Mouse (Mus musculus) heart, postnatal 4 days (tissue): ENCODE data around the gene Gm20441. TPM values are rescaled to one million over a fixed set of nuclear protein-coding genes. Genes with fewer than 3 reads are reported as not detected.

Experiments used
- DNase-seq: peaks from one replicate; pipeline ENCODE4 v3.0.0; 2021
- total RNA-seq, 2 experiments: library from RNA; stranded (reverse); gene quantifications; 2 replicates each; pipeline ENCODE4 v1.2.3; 2021

Gene Gm20441
- not detected for total RNA-seq

DNA sequence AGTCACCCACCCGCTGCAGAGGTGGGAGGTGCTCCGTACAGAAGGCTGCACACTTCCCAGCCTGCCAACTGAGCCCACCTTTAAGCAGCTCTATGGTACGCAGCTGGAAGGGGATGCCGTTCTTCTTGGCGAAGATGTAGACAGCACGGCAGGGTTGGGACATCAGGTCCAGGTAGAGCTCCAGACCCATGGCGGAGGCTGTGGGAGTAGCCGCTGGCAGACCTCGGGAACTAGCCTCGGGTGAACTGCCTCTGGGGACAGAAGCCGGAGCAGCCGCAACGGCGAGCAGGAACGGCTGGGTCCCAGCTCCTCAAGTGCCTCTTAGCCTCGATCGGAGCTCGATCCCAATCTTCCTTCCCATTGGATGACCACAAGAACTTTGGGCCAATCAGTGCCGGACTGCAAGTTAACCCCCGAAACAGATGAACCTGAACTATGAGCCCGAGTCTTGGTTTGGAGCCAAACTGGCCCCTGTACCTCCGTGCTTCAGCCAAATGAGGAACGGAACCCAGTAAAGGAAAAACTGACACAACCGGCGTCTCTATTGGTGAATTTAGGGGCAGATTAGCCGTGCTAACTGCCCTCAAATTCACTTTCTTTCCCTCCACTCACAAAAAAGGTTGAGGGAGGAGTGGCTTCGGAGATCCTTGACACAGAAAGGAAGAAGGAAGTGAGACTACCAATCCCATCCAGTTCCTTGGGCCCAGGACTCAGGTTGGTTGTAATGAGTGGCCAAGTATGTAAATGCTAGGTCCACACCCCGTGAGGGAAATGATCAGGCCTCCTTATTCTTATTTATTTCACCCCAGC is at the start of gene Gm20441, which contains the start of gene Gstt3:
Gene Gm20441, minus strand, starts transcription at position 186 of the 810 bp plus-strand sequence.
Gene Gstt3, minus strand, starts transcription at position 646 of the 810 bp plus-strand sequence.
- peak; percentile 50 for DNase-seq

DNA sequence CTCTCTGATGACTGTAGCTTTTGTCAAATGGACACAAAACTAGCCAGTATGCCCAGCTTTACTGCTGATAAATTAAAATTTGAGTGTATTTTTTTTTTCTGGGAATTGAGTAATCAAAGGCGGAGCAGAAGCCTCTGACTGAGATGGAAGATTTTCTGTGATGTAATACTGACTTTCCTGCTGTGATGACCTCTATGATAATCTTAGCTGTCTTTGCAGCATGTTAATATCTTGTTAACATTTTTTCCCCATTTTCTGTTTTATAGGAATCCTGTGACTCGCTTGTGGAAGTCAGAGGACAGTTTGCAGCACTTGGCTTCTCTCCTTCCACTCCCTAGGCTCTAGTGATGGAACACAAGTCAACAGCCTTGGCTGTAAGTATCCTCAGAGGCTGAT is 49.5 kb upstream of the Gm20441 start:
- DNase-seq = no peak

- DNase-seq = no peak
These were observed 48.9 kb upstream of the Gm20441 start for GRCm38 (mm10) chr10:75829529-75830274.

DNA sequence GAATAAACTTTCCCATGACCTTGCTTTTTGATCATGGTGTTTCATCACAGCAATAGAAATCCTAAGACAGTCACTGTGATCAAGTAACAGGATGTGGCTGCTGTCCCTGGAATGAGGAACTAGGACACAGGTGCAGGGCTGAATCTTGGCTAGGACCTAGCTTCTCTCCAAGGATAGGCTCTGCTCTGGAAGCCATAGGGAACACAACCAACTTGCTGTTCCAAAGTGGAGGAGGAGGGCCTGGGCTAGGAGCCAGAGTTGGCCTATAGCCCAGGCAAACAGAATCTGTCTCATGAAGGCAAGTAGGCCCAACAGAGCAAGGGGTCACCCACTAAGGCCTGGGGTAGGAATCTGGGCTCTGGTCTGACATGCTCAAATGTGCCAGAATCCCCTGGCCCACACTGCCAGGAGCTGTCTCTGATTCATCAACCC is 47.8 kb upstream of the Gm20441 start:
- DNase-seq = peak; percentile 57

- DNase-seq = peak; percentile 82
These were observed 47.1 kb upstream of the Gm20441 start for GRCm38 (mm10) chr10:75827668-75828360.

- no peak for DNase-seq
These were observed 43.8 kb upstream of the Gm20441 start for GRCm38 (mm10) chr10:75824530-75824929.

GRCm38 (mm10) chr10:75823782-75824181 is 43.0 kb upstream of the Gm20441 start:
- no peak for DNase-seq

DNA sequence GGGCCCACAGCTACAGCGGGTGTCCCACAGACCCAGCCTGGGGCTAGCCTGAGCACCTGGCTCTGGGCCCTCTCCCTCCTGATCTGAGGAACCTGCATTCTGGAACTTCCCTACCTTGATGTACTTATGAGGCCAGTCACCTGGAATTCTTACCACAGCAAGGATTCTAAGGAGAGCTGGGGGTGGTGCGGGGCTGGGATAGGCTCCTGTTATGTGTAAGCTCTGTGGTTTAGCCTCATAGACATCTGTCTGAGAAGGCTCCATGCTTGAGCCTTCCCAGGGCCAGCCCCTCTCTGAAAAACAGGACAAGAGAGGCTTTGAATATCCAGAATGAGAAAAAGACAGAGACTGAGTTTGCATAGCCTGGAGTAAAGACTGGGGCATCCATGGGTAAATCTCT is 41.7 kb upstream of the Gm20441 start, which contains the start of gene Gstt4:
Gene Gstt4, minus strand, starts transcription at position 101 of the 400 bp plus-strand sequence.
- no peak for DNase-seq

DNA sequence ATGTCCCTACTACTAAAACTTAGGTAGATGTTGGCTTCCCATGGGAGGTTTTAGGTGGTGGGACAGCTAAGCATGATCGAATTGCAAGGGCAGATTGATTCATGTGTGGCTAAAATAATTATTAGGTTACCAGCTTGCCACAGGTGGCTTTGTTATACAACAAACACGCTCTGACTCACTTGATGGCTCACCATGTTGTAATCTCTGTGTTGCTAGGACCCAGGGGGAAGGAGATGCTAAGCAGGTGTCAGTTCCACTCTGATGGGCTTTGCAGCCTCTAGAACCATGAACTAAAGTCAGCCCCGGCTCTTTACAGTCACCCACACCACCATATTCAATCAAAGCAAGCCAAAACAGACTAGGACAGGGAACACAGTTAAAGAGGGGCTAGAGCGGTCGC is 39.1 kb upstream of the Gm20441 start:
- no peak for DNase-seq

DNA sequence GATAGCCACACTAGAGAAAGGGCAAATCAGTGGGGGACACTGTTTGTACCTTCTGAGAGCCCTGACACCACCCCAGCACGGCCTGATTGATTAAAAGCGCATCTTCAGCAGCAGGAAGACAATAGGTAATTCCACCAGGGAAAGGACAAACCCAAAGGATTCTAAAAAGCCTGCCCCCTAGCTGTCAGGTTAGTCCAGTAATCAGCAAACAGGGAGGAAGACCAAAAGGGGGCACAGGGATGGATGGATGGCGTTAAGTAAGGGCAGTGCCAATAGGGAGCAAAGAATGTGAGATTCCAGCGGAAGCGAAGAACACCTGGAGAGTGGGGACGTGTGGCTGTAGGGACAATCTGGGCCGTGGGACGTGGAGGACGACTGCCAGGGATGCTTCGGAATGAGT is 37.9 kb upstream of the Gm20441 start:
- DNase-seq = no peak

GRCm38 (mm10) chr10:75804217-75804616 is 23.5 kb upstream of the Gm20441 start:
- DNase-seq = no peak

GRCm38 (mm10) chr10:75798176-75798696 is 17.5 kb upstream of the Gm20441 start, which contains the start of gene Gstt1:
TSS of gene Gstt1 (minus strand) at chr10:75798584.
- peak; percentile 62 for DNase-seq

GRCm38 (mm10) chr10:75797619-75798175 is 16.9 kb upstream of the Gm20441 start:
- DNase-seq = peak; percentile 52

DNA sequence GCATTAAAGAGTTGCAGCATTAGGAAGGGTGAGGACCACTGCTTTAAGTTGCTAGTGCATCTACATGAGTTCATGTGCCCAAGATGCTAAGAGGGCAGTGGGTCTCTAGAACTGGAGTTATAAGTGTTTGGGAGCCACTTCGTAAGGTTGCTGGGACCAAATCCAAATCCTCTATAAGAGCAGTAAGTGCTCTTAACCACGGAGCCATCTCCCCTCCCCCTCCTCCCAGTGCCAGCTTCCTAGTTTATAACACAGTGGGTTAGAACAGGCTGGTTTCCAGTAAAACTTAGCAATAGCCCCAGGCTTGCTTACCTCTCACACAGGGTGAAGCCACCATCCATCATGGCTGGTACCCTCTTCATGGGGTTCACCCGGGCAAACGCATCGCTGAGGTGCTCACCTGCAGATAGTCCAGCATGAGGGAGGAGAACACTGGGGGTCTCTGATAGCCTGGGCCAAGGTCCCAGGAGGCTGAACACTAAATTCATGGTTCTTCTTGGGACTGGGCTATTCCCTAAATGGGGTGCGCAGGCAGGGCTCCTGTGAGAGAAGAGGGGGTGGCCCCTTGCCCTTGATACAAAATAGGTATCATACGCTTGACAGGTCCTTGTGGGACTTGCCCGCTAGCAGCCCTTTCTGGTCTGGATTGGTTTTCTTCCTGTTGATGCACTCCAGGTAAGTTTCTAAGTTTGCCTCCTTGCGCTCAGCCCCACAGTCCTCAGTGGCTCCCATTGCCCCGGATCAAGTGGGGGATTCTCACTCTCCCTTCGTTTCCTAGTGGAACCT is 16.2 kb upstream of the Gm20441 start:
- DNase-seq = no peak

GRCm38 (mm10) chr10:75794880-75795279 is 14.1 kb upstream of the Gm20441 start:
- no peak for DNase-seq

DNA sequence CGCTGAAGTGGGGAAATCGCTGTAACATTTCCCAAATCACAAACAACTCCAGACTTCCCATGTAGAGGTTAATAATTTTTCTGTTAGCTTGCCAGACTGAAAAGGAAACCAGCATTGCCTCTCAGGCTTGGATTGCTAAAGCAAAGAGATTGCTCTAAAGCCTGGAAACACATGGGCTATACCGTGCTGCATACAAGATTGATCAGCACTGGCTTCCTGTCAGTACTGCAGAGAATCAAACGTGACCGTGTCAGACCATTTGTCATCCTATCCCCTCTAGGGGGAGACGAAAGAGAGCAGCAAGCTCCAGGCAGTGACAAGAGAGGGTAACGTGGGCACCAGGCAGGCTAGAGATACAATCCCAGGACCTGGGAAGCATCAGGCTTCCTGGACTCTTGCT is 10.0 kb upstream of the Gm20441 start:
- DNase-seq = no peak

DNA sequence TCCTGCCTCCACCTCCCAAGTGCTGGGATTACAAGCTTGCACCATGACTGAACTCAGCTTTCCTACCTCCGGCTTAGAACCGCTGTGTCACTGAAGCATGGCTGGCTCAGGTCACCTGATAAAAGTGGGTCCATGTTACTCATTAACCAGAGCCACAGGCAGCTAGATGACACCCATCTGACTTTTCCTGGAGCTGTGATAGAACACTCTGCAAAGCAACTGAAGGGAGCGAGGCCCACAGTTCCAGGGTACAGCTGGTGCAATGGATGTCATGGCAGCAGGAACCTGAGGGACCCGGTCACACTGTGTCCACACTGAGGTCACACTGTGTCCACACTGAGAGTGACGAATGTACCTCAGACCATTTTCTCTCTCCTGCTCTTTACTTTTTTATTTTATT is 9.1 kb upstream of the Gm20441 start:
- no peak for DNase-seq

DNA sequence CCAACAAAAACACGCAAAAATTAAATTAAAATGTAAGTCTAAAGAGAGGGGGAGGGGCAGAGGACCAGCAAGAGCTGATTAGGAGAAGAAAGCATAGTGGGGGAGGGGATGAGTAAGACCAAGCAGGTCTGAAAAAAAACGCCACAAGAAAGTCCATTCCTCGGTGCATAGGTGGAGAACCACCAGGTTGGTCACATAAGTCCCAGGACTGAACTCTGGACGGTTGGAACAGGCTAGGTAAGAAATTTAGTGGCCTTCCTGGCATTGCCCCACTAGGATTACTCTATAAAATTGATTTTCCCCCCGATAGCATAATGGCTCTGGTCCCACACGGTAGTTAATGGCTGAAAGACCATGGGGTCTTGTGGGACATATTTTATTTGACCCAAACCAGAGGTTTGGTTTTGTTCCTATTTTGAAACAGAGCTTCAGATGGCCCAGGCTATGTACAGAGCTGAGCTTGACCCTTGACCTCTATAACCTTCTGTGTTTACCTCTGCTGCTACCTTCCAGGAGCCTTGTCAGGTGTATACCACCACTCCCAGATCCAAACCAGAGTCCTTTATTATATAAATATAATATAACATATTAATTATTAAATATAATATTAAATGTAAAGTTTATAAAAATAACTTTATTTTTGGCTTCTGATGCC is 8.5 kb upstream of the Gm20441 start:
- no peak for DNase-seq

DNA sequence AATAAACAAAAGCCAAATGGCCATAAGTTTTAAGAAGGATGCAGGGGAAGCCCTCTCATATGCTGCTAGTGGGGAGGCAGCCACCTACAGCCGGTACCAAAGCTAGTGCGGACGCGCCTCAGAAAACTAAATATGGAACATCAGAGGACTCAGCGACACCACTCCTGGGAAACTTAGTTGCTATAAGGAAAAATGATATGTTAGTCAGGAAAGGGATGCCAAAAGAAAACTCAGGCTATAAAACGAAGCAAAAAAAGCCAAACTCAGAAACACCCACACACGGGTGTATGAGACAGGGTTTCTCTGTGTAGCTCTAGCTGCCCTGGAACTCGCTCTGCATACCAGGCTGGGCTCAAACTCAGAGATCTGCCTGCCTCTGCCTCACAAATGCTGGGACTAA is 7.5 kb upstream of the Gm20441 start:
- DNase-seq = no peak

DNA sequence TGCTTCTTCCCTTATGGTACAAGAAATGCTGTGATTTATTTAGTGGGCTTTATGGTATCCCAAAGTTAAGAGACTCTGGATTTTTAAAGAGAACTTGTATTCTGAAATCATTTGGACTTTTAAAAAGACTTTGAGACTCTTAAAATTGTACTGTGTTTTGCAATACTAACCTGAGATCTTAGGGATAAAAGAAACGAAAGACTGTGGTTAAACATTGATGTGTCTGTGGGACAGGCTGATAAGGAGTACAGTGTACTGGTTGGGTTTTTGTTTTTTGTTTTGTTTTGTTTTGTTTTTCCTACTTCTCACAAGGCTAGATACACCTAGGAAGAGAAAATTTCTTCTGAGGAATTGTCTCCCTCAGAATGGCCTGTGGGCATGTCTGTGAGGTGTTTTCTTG is 4.7 kb upstream of the Gm20441 start:
- no peak for DNase-seq
